Mouse (Mus musculus): ENCODE measurements around the gene Hoxa3.

Gene Hoxa3

GRCm38 (mm10) chr6:52246916-52247315, 33.8 kb upstream of the Hoxa3 start:
- no peak for DNase-seq (ENCODE audit: low spot score)

GRCm38 (mm10) chr6:52246403-52246803, 33.3 kb upstream of the Hoxa3 start:
- DNase-seq (ENCODE audit: low spot score): no peak

GRCm38 (mm10) chr6:52245757-52246142, 32.6 kb upstream of the Hoxa3 start, which contains the start of gene Hoxa11:
Hoxa11 (minus strand) TSS chr6:52245810.
- no peak for DNase-seq (ENCODE audit: low spot score)

DNA sequence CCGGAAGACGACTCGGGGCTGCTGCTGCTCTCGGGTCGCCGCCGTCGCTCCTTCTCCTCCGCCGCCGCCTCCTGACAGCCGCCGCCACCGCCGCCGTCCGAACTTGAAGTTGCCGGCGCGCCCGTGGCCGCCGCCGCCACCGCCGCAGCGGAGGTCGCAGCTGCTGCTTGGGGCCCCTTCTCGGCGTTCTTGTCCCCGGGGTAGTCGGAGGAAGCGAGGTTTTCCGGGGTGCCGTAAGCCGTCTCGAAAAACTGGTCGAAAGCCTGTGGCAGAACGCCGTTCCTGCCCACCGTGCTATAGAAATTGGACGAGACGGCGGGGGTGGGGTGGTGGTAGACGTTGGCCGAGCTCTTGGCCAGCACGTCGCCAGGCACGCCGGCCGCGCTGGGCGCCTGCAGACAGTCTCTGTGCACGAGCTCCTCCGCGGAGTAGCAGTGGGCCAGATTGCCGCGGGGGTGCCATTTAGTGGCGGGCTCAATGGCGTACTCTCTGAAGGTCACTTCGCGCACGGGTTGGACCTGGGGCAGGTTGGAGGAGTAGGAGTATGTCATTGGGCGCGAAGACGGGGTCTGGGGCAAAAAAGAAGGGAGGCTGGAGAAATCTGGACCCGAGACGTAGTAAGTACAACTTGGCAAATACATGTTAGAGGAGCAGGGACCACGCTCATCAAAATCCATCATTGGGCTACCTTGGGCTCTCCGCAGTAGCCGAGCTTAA, 32.1 kb upstream of the Hoxa3 start:
- DNase-seq (ENCODE audit: low spot score): no peak

GRCm38 (mm10) chr6:52244471-52245039, 31.4 kb upstream of the Hoxa3 start:
- DNase-seq (ENCODE audit: low spot score): no peak

DNA sequence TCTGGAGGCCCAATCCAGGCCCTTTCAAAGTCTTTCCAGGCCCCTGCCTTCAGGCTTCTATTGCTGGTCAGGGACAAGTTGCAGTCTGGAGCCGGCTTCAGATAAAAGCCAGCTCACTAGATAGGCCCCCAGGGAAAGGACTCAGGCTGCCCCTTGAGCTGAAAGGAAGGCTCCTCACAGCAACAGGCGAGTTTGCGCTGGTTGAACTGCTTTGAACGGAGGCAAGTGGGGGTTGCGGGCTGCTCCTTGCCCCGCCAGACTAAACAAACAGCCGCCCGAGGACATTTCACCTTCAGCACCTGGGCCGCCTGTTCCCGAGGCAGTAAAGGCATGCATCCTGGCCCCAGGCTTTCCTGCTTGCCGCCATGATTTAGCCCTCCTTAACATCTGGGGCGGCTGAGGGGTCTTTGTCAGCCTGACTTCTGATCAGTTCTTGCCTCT, 30.6 kb upstream of the Hoxa3 start:
- no peak for DNase-seq (ENCODE audit: low spot score)

- DNase-seq (ENCODE audit: low spot score): no peak
Measured at GRCm38 (mm10) chr6:52242801-52243332, 29.7 kb upstream of the Hoxa3 start.

DNA sequence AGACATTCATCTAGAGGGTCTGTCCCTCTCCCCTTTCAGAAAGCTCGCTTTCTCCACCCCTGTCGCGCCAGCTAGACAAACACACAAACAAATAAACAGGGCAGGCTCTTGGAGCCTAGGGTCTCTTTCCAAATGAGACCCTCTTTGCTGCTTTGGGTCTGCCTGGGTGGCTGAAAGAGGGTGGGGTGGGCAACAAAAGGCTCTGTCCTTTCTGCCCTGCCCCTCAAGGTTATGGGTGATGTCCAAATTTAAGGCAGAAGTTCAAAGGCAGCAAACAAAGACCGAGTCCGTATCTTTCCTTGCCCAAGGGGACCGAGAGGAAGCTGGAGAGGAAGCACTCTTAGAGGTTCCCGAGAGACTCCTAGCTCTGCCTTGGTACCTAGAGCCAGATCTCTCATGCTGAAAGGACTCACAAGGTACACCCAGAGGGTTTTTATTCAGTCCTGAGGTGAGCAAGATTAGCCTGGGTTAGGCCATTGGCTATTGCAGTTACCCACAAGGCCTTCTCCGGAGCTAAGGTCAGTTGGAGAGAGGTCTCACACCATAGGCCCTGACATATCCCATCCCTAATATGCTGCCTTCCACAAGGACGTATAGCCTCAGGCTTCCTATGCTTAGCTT, 28.0 kb upstream of the Hoxa3 start:
- DNase-seq (ENCODE audit: low spot score): no peak

GRCm38 (mm10) chr6:52240389-52241000, 27.4 kb upstream of the Hoxa3 start, which contains the start of gene Hoxa10:
Hoxa10 (minus strand) TSS chr6:52240854.
- no peak for DNase-seq (ENCODE audit: low spot score)

DNA sequence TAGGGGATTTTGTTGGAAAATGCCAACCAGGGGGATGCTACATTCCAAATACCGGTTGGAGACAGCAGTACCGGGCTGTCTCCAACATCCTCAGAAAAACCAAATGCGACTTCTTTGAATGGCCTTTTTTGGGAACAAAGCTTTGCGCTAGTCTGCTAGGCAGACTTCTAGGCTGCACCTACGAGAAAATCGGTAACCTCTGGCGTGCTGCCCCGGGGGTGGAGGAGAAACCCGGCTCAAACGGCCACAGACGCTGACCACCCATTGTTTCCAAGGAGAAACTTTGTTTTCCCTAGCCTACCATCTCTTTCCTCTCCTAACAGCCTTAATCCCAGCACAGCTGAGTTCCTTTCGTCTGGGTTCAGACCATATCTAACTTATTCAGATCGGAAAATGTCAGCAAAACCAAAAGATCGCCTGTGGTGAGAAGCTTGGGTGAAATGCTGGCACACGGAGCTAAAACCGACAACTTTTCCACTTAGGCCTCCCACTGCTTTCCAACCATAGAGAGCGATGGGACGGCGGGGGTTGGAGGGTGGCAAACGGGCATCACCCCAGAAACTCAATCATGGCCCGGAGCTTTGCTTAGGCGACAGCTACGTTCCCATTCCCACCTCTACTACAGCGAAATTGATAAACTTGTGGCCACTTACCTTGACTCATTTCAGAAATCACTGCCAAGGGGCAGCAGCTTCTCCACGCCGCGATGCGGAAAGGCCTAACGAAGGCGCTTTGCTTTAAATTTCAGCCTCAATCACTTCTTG, 26.7 kb upstream of the Hoxa3 start:
- DNase-seq (ENCODE audit: low spot score): no peak

DNA sequence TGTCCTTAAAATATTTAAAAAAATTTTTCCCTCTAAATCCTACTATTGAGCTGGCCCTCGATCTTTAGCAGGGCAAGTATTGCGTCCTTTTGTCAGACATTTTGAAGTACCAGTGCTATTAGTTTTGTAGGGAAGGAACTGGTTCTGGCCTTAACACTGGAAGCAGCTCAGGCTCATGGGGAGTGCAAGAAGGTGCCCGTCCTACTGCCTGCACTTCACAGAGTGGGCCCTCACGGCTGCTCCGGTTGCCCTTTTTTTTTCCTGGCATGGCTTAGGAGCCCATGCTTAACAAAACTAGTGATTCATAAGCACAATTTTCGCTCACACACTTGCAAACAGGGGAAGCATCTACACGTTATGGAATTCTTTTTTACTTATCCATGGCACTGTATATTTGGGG, 25.8 kb upstream of the Hoxa3 start:
- no peak for DNase-seq (ENCODE audit: low spot score)

GRCm38 (mm10) chr6:52238155-52238545, 25.0 kb upstream of the Hoxa3 start:
- no peak for DNase-seq (ENCODE audit: low spot score)

DNA sequence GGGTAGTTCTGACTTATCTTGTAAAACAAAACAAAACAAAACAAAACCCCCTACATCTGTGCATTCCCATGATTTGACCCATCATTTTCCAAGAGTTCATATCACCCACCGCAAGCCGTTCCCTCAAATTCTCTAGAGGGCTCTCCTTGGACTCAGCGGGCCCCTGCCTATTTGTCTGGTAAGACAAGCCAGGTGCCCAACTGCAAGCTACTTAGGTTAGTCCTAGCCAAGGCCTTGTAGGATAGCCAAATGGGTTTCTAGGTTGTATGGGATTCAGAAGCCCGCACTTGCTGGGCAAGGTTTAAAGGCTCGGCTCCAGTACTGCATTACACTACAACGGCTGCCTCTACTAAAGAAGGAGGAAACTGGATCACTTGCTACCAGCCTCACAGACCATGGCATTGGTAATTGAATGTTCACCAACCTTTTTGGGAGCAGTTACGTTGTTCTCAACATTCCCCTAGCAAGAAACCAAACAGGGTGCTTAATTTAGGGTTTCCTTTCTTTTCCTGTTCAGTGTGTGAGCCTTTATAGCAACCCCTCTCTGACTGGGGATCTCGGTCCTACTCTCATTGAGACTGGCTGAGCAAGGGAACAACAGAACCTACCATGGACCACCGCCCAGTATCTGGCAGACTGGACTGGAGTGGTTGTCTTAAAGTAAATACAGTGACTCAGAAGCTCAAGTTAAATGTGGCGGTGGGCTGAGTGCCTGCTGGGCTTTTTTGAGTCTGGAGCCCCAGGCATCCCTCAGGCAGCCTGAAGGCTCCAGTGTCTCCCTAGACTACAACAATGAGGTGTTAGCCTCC, 24.4 kb upstream of the Hoxa3 start:
- DNase-seq (ENCODE audit: low spot score): no peak

GRCm38 (mm10) chr6:52236806-52237205, 23.7 kb upstream of the Hoxa3 start:
- no peak for DNase-seq (ENCODE audit: low spot score)

DNA sequence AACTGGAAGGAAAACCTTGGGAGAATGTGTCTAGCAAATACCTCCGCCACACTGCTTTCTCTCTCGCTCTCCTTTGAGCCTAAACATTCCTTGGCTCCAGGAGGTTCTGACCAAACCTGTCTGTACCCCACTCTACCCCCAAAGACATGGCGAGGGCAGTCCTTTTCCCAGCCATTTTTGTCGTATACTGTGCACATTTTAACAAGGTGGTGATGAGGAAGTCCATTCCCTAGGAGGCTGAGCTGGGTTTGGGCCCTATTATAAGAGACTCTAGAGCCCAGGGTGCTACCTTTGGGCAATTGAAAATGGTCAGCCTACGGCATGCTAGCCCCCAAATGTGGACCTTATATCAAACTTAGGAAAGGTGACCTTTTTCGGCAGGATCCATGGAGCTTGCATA, 22.7 kb upstream of the Hoxa3 start:
- no peak for DNase-seq (ENCODE audit: low spot score)

- no peak for DNase-seq (ENCODE audit: low spot score)
Measured at GRCm38 (mm10) chr6:52235267-52235666, 22.1 kb upstream of the Hoxa3 start.

GRCm38 (mm10) chr6:52234428-52235140, 21.4 kb upstream of the Hoxa3 start:
- DNase-seq (ENCODE audit: low spot score): no peak

DNA sequence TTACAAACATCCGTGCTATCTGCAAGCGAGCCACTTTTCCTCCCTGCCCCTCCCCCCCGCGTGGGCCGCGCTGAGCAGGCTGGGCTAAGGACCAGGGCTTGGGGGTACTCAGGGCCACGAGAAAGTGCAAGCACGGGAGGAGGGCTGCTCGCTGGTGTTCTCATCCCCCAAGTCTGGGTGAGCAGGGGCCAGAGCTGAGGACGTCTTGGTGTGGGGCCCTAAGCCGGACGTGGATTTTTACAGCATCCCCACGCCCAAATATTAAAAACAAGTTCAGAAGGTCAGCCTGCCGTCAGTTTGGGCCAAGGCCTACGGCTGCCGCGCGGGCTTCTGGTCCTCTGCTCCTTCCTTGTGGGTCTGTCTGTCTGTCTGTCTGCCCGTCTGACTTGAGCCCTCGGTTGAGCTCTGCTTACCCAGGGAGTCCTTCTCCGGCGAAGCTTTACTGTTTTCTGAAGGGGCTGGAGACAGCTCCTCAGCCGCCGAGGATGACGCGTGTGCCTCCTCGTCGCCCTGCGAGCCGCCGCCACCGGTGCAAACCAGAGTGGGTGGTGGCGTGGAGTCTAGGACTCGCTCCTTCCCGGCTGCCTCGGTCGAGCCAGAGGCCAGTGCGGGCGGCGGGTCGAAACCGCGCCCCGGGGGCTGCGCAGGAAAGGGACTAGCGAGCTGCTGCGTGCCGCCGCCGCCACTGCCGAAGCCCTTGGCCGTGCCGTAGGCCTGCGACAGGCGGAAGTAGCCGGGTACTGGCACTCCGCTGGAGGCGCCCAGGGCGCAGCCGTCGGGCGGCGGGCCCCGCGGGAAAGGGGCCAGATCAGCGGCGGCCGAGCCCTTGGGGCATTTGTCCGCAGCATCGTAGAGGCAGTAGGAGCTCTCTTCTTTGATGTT, 20.7 kb upstream of the Hoxa3 start:
- no peak for DNase-seq (ENCODE audit: low spot score)

- no peak for DNase-seq (ENCODE audit: low spot score)
Measured at GRCm38 (mm10) chr6:52232984-52233545, 19.9 kb upstream of the Hoxa3 start.

Data from ovary, adult 18-20 months (tissue).